Mouse (Mus musculus): Measurements from ENCODE around the gene Adipoq.
A peak's percentile ranks its signal among the peaks of the same experiment; 100 is the strongest.
"Not testable (repeated sequence)": the region's sequence is repeated elsewhere in the genome, so short reads cannot be mapped to it uniquely, and the experiment has no call there.

The Adipoq gene

GRCm38 (mm10) chr16:23146280-23146679 lies at the start of gene Adipoq:
Gene Adipoq, plus strand, starts transcription at chr16:23146536.
- DNase-seq (ENCODE audit: low spot score in 2 of 2), result no peak

GRCm38 (mm10) chr16:23096886-23097285 lies 49.5 kb upstream of the Adipoq start:
- DNase-seq (ENCODE audit: low spot score in 2 of 2), result not testable (repeated sequence)

- DNase-seq (ENCODE audit: low spot score in 2 of 2), result peak in 1 of 2 experiments; percentile 13
Observed at GRCm38 (mm10) chr16:23097290-23098104, 48.8 kb upstream of the Adipoq start.

- not testable (repeated sequence) for DNase-seq (ENCODE audit: low spot score in 2 of 2)
Observed at GRCm38 (mm10) chr16:23098105-23098452, 48.3 kb upstream of the Adipoq start.

- DNase-seq (ENCODE audit: low spot score in 2 of 2), result no peak
Observed at GRCm38 (mm10) chr16:23099632-23100031, 46.7 kb upstream of the Adipoq start.

- DNase-seq (ENCODE audit: low spot score in 2 of 2), result no peak
Observed at GRCm38 (mm10) chr16:23100099-23100575, 46.2 kb upstream of the Adipoq start.

- no peak for DNase-seq (ENCODE audit: low spot score in 2 of 2)
Observed at GRCm38 (mm10) chr16:23100613-23101012, 45.7 kb upstream of the Adipoq start.

- no peak for DNase-seq (ENCODE audit: low spot score in 2 of 2)
Observed at GRCm38 (mm10) chr16:23102340-23103037, 43.8 kb upstream of the Adipoq start.

GRCm38 (mm10) chr16:23103038-23103745 lies 43.1 kb upstream of the Adipoq start:
- DNase-seq (ENCODE audit: low spot score in 2 of 2), result no peak

- no peak for DNase-seq (ENCODE audit: low spot score in 2 of 2)
Observed at GRCm38 (mm10) chr16:23103841-23104240, 42.5 kb upstream of the Adipoq start.

GRCm38 (mm10) chr16:23106121-23106520 lies 40.2 kb upstream of the Adipoq start:
- DNase-seq (ENCODE audit: low spot score in 2 of 2), result no peak

- DNase-seq (ENCODE audit: low spot score in 2 of 2), result peak; percentile 84 to 87
Observed at GRCm38 (mm10) chr16:23107231-23107942, 38.9 kb upstream of the Adipoq start, which contains the start of gene Eif4a2. Gene Eif4a2, plus strand, starts transcription at chr16:23107444.

GRCm38 (mm10) chr16:23107946-23108759 lies 38.2 kb upstream of the Adipoq start:
- peak; percentile 67 to 69 for DNase-seq (ENCODE audit: low spot score in 2 of 2)

- no peak for DNase-seq (ENCODE audit: low spot score in 2 of 2)
Observed at GRCm38 (mm10) chr16:23108943-23109342, 37.4 kb upstream of the Adipoq start.

GRCm38 (mm10) chr16:23109350-23110280 lies 36.7 kb upstream of the Adipoq start:
- no peak for DNase-seq (ENCODE audit: low spot score in 2 of 2)

- no peak for DNase-seq (ENCODE audit: low spot score in 2 of 2)
Observed at GRCm38 (mm10) chr16:23112348-23112747, 34.0 kb upstream of the Adipoq start.

- no peak for DNase-seq (ENCODE audit: low spot score in 2 of 2)
Observed at GRCm38 (mm10) chr16:23112861-23113435, 33.4 kb upstream of the Adipoq start.

GRCm38 (mm10) chr16:23113903-23114302 lies 32.4 kb upstream of the Adipoq start:
- DNase-seq (ENCODE audit: low spot score in 2 of 2), result no peak

Measured in frontal cortex, postnatal 25 days (tissue).